In genomic region chr4:100286800-100287199, GRCm38 (mm10) we compare ENCODE assay signal across 27 mouse cellular contexts.
DNase-seq lines count a peak whose midpoint lies in the region; ATAC-seq and TF ChIP-seq lines count a peak whose summit lies in the region.
"Had no signal": no experiment of that assay in that cellular context is flagged by ENCODE, and none has a peak within 500 bp of the region (broad histone marks: within the 10 kb centered on the region; RNA-seq: fewer than 3 reads in every experiment).

No protein-coding gene starts in this region.

- TF ChIP-seq CTCF in Patski (IDR thresholded peaks at IDR 0.05), result no peak

- no peaks in the 10 kb centered on the region for H3K36me3 ChIP-seq in heart, embryonic 11.5 days (ENCODE audit: control insufficient read depth, insufficient read depth, low read length)
- no peaks in the 10 kb centered on the region for H3K36me3 ChIP-seq in midbrain, embryonic 11.5 days (ENCODE audit: control insufficient read depth, insufficient read depth, low read length)
- no peaks in the 10 kb centered on the region for H3K36me3 ChIP-seq in midbrain, embryonic 14.5 days (ENCODE audit: control insufficient read depth, insufficient read depth, low read length)
- H3K36me3 ChIP-seq: forebrain, embryonic 10.5 days; G1E; heart, embryonic 12.5 days; heart, embryonic 15.5 days had no signal

- no peaks in the 10 kb centered on the region for H3K9me3 ChIP-seq in heart, embryonic 11.5 days (replicated peaks; ENCODE audit: control insufficient read depth, low read length)
- no peaks in the 10 kb centered on the region for H3K9me3 ChIP-seq in midbrain, embryonic 11.5 days (ENCODE audit: control insufficient read depth, low read length)
- H3K9me3 ChIP-seq in midbrain, embryonic 14.5 days (ENCODE audit: control insufficient read depth, low read length), result no peaks in the 10 kb centered on the region
- H3K9me3 ChIP-seq: forebrain, embryonic 10.5 days; forebrain, embryonic 13.5 days; heart, embryonic 12.5 days; heart, embryonic 15.5 days had no signal

- H3K27me3 ChIP-seq in heart, embryonic 11.5 days (ENCODE audit: control insufficient read depth, insufficient read depth, low read length), result no peaks in the 10 kb centered on the region; the same call in 1 of the 2 replicates
- H3K27me3 ChIP-seq in midbrain, embryonic 11.5 days (ENCODE audit: control insufficient read depth, insufficient read depth, low read length), result no peaks in the 10 kb centered on the region
- H3K27me3 ChIP-seq in midbrain, embryonic 14.5 days (ENCODE audit: control insufficient read depth, insufficient read depth, low read length), result no peaks in the 10 kb centered on the region
- no peaks in the 10 kb centered on the region for H3K27me3 ChIP-seq in Patski
- H3K27me3 ChIP-seq: CH12.LX; forebrain, embryonic 13.5 days; heart, embryonic 12.5 days; heart, embryonic 15.5 days had no signal

- H3K27ac ChIP-seq in heart, embryonic 11.5 days (ENCODE audit: low read depth, low read length), result no peak overlapping the region
- H3K27ac ChIP-seq in midbrain, embryonic 11.5 days (ENCODE audit: low read depth, low read length), result no peak overlapping the region
- H3K27ac ChIP-seq in midbrain, embryonic 14.5 days (replicated peaks; ENCODE audit: low read depth, low read length), result no peak overlapping the region
- H3K27ac ChIP-seq: forebrain, embryonic 10.5 days; forebrain, embryonic 13.5 days; gastrocnemius, adult 2 months; heart, adult 2 months; hindbrain, embryonic 14.5 days; hindbrain, postnatal 0 days had no signal

- in situ Hi-C loops in Patski (cut with MboI; ENCODE audit: low pct_unique_long_range_greater_than_20kb), result no loop called here

- H3K4me2 ChIP-seq in heart, embryonic 11.5 days, result no peak overlapping the region
- H3K4me2 ChIP-seq in midbrain, embryonic 11.5 days, result no peak overlapping the region
- H3K4me2 ChIP-seq in midbrain, embryonic 14.5 days (ENCODE audit: low read length), result no peak overlapping the region
- H3K4me2 ChIP-seq: forebrain, embryonic 13.5 days; heart, embryonic 12.5 days; heart, embryonic 15.5 days; hindbrain, embryonic 14.5 days had no signal

- peak; percentile 70 for DNase-seq in heart, adult 11 months
- DNase-seq in midbrain, embryonic 11.5 days (ENCODE audit: low spot score, missing footprints), result peak; percentile 72
- no peak for DNase-seq in midbrain, embryonic 14.5 days
- DNase-seq in 3T3-L1 (ENCODE audit: low read depth, low spot score) (peak; percentile 75), Patski (ENCODE audit: low read depth, low spot score) (peak; percentile 30)
- DNase-seq in right cerebral cortex, adult 2 months (ENCODE audit: low spot score in 2 of 2), result no peak
- no peak for DNase-seq in urinary bladder, postnatal 4 days (ENCODE audit: low spot score in 2 of 2)
- DNase-seq: adrenal gland, postnatal 10 days; B cell, adult 2 months; cerebellum, adult 18-20 months; cerebellum, adult 9-10 months; cerebellum, postnatal 14 days; forebrain, postnatal 0 days; gastrocnemius, adult 2 months; gastrocnemius, postnatal 25 days; heart, adult 2 months; heart, postnatal 4 days had no signal

- H3K9ac ChIP-seq in heart, embryonic 11.5 days (ENCODE audit: low read depth, low read length), result no peak overlapping the region
- H3K9ac ChIP-seq in midbrain, embryonic 11.5 days (ENCODE audit: low read length), result no peak overlapping the region
- no peak overlapping the region for H3K9ac ChIP-seq in midbrain, embryonic 14.5 days (replicated peaks; ENCODE audit: low read length)
- H3K9ac ChIP-seq: forebrain, embryonic 13.5 days; forebrain, postnatal 0 days; heart, embryonic 12.5 days; heart, embryonic 15.5 days; hindbrain, embryonic 14.5 days had no signal

- CTCF ChIA-PET in Patski (lab: Charles Lee), result no interaction called here

- H3K4me1 ChIP-seq in heart, embryonic 11.5 days (ENCODE audit: control insufficient read depth, insufficient read depth, low read length), result no peaks in the 10 kb centered on the region
- no peaks in the 10 kb centered on the region for H3K4me1 ChIP-seq in midbrain, embryonic 11.5 days (ENCODE audit: control insufficient read depth, insufficient read depth, low read length)
- no peaks in the 10 kb centered on the region for H3K4me1 ChIP-seq in midbrain, embryonic 14.5 days (ENCODE audit: control insufficient read depth, insufficient read depth, low read length)
- H3K4me1 ChIP-seq: forebrain, embryonic 10.5 days; forebrain, embryonic 13.5 days had no signal

- POLR2A ChIA-PET in Patski (lab: Charles Lee), result interaction anchor here (0.5 kb wide), 1 partner anchor 59 kb away, joined by 4 read pairs; no protein-coding TSS in a partner anchor

- H3K4me3 ChIP-seq in heart, embryonic 11.5 days (ENCODE audit: low read depth, low read length), result no peak overlapping the region
- no peak overlapping the region for H3K4me3 ChIP-seq in midbrain, embryonic 11.5 days (ENCODE audit: low read depth, low read length)
- H3K4me3 ChIP-seq in midbrain, embryonic 14.5 days (replicated peaks; ENCODE audit: low read depth, low read length), result no peak overlapping the region
- H3K4me3 ChIP-seq: forebrain, embryonic 10.5 days; forebrain, embryonic 13.5 days; gastrocnemius, adult 2 months; heart, adult 2 months; heart, embryonic 12.5 days; heart, embryonic 15.5 days had no signal

- no peak for ATAC-seq in heart, embryonic 11.5 days (replicated peaks; ENCODE audit: insufficient number of reproducible peaks, low FRiP score, low TSS enrichment)
- no peak for ATAC-seq in midbrain, embryonic 11.5 days (ENCODE audit: low FRiP score)
- no peak for ATAC-seq in midbrain, embryonic 14.5 days (ENCODE audit: low FRiP score, low TSS enrichment)
- ATAC-seq in Patski, result peak; percentile 71
- ATAC-seq: forebrain, embryonic 13.5 days; forebrain, postnatal 0 days; hindbrain, postnatal 0 days; inflammation-experienced regulatory T-cells, adult 6 months had no signal

Comparison
In these comparisons a context has a peak if more than half of its experiments do, and no peak if none do; other contexts are left out.
1. DNase-seq: peak in heart, adult 11 months (single experiment), midbrain, embryonic 11.5 days (single experiment), 3T3-L1 (single experiment) and Patski (single experiment); none in midbrain, embryonic 14.5 days (single experiment), right cerebral cortex, adult 2 months (0 of 2) and urinary bladder, postnatal 4 days (0 of 2).